Mouse (Mus musculus): ENCODE data around the gene Otp. TPM values are rescaled to one million over a fixed set of nuclear protein-coding genes. Genes with fewer than 3 reads are reported as not detected.

The Otp gene
- total RNA-seq, 1 experiment from 2014 or later: not detected

DNA sequence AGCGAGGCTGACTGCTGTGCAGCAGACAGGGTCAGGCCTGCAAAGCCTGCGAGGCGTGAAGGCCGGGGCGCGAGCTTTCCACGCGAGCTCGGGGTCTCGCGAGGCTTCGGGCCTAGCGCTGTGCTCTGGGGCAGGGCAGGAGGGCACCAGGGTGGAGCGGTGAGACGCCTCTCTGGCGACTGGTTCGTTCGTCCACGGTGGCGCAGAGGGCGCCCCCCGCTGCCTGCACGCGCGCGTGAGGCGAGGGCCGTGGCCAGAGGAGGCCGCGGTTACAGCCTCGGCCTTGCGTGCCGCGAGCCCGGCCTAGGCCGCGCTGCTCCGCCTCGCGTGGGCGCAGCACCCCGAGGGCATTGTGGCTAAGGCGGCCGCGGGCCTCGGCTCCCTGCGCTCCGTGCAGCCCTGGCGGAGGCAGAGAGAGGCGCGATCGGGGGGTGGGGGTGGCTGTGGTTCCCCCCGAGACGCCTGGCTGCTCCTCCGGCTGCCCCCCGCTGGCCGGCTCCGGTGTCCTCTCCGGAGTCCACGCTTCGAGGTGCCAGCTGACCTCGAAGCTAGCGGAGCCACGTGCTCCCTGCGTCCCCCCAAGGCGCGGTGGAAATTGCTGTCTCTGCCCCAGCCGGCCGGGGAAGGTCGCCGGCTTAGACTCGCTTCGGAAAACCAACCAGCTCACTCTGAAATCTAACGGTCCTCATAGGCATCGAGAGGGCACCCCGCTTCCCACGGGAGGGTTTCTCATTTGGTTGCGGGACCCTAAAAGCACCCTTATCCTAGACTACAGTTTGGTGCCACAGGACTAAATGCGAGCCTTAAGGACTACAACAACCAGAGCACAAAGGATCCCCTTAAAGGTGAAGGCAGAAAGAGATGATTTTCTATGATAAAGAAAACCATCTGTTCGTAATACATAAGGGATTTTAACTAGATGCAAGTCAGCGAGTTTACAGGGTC lies 10.2 kb downstream of the Otp start:
- ATAC-seq (replicated peaks in 1 of 2; ENCODE audit: insufficient read depth in 1 of 2, low FRiP score in 2 of 2, low TSS enrichment in 1 of 2, low read depth in 1 of 2, poor library complexity in 2 of 2, severe bottlenecking in 2 of 2): no peak

DNA sequence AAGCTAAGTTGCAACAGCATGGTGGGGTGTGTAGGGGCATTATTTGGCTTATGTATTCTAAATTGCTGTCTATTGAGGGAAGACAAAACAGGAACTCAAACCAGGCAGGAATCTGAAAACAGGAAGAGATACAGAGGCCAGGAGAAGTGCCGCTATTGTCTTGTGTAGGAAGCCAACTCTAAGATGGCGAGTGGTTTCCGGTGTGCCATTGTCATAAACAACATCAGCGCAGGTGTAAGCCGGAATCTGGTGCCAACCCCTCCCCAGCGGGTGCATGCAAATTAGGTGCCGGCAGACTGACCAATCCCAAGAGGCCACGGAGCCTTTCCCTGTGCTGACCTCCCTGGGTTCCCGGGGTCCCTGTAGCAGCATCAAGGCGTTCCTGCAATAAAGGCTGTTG lies 32.4 kb downstream of the Otp start:
- no peak for ATAC-seq (replicated peaks in 1 of 2; ENCODE audit: insufficient read depth in 1 of 2, low FRiP score in 2 of 2, low TSS enrichment in 1 of 2, low read depth in 1 of 2, poor library complexity in 2 of 2, severe bottlenecking in 2 of 2)

DNA sequence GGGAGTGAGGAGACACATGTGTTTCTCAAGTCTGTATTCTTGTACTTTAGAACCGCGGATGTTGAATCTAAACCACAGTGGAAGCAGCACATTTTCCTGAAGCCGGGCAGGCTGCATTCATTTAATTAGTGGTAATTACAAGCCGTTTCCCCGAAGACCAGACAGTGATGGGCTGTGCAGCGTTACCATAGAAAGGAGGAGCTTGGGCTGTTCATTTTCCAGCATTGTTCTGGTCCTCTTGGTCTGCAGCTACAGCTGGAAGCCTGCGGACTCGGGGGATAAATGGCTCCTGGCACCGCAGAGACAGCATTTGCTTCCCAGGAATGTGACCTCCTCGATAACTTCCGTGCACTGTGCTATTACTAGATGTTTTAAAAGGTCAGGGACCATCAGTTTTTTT lies 37.6 kb downstream of the Otp start:
- ATAC-seq (replicated peaks in 1 of 2; ENCODE audit: insufficient read depth in 1 of 2, low FRiP score in 2 of 2, low TSS enrichment in 1 of 2, low read depth in 1 of 2, poor library complexity in 2 of 2, severe bottlenecking in 2 of 2): no peak

DNA sequence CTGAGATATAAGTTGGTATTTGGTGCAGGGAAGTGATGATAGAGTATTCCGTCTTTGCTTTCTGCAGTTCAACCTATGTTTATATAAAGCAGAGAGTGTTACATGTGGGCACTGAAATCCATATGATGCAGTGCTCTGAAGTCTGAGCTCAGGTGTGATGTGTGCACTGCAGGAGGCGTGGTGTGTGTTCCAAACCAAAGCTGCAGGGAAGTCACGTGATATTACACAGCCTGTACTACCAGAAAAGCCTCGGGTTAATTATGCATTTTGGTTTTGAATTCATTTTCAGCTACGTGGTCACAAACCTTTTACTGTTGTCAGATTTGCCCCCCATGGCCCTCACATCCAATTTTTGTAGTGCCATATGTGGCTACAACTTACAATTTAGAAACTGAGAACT lies 40.3 kb downstream of the Otp start:
- ATAC-seq (replicated peaks in 1 of 2; ENCODE audit: insufficient read depth in 1 of 2, low FRiP score in 2 of 2, low TSS enrichment in 1 of 2, low read depth in 1 of 2, poor library complexity in 2 of 2, severe bottlenecking in 2 of 2): no peak

DNA sequence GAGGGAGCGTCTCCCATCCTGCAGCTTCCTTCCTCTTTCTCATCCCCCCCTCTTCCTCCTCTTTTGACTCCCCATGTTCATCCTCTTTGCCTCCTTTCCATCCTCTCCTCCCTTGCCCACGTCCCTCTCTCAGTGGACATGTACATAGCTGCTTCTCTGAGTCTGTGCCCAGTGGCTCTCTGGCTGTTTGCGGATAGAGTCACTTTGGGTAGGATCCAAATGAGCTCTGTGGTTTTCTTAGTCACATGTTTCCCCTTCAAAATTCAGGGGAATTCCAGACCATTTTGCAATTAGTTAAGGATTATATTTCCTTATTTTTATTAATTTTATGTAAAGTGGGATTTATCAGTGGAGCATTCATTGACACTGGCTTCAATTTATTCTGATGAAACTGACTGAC lies 52.7 kb downstream of the Otp start:
- no peak for ATAC-seq (replicated peaks in 1 of 2; ENCODE audit: insufficient read depth in 1 of 2, low FRiP score in 2 of 2, low TSS enrichment in 1 of 2, low read depth in 1 of 2, poor library complexity in 2 of 2, severe bottlenecking in 2 of 2)

Other genes starting within 250 kb of the Otp start
- gene Tbca, start 86.7 kb upstream of the Otp start, total RNA-seq (2017): 151 and 218 TPM in 2 replicates
- 30.0 and 31.8 TPM in 2 replicates for gene Wdr41, start 100.7 kb downstream of the Otp start, total RNA-seq (2017)